Mouse (Mus musculus) WW6 (cell line): ENCODE measurements around the gene Doc2a.

ENCODE experiments used
- DNase-seq: peaks from one replicate; pipeline ENCODE4 v3.0.0-alpha.2; 2013; ENCODE audit warnings: low read depth, low spot score

Doc2a gene

GRCm38 (mm10) chr7:126847116-126847420 is at the start of gene Doc2a:
Gene Doc2a, plus strand, starts transcription at chr7:126847416.
- no peak for DNase-seq

- DNase-seq = no peak
Measured at GRCm38 (mm10) chr7:126798127-126799049, 48.8 kb upstream of the Doc2a start.

- peak; percentile 92 for DNase-seq
Measured at GRCm38 (mm10) chr7:126799050-126799467, 48.2 kb upstream of the Doc2a start.

- DNase-seq = peak; percentile 75
Measured at GRCm38 (mm10) chr7:126799468-126800268, 47.5 kb upstream of the Doc2a start.

GRCm38 (mm10) chr7:126800269-126801056 is 46.8 kb upstream of the Doc2a start:
- no peak for DNase-seq

GRCm38 (mm10) chr7:126801057-126801422 is 46.2 kb upstream of the Doc2a start:
- DNase-seq = no peak

GRCm38 (mm10) chr7:126802134-126802889 is 44.9 kb upstream of the Doc2a start:
- DNase-seq = no peak

- DNase-seq = no peak
Measured at GRCm38 (mm10) chr7:126803181-126803580, 44.0 kb upstream of the Doc2a start.

GRCm38 (mm10) chr7:126803751-126804150 is 43.5 kb upstream of the Doc2a start:
- no peak for DNase-seq

- DNase-seq = no peak
Measured at GRCm38 (mm10) chr7:126806956-126807355, 40.3 kb upstream of the Doc2a start.

- no peak for DNase-seq
Measured at GRCm38 (mm10) chr7:126807405-126807804, 39.8 kb upstream of the Doc2a start.

GRCm38 (mm10) chr7:126808703-126809455 is 38.3 kb upstream of the Doc2a start:
- peak; percentile 68 for DNase-seq

- DNase-seq = no peak
Measured at GRCm38 (mm10) chr7:126809723-126810369, 37.4 kb upstream of the Doc2a start.

- DNase-seq = no peak
Measured at GRCm38 (mm10) chr7:126815726-126816222, 31.4 kb upstream of the Doc2a start.

- DNase-seq = no peak
Measured at GRCm38 (mm10) chr7:126816494-126816893, 30.7 kb upstream of the Doc2a start.

GRCm38 (mm10) chr7:126817595-126817994 is 29.6 kb upstream of the Doc2a start:
- DNase-seq = no peak

- DNase-seq = no peak
Measured at GRCm38 (mm10) chr7:126818818-126819217, 28.4 kb upstream of the Doc2a start.

GRCm38 (mm10) chr7:126821835-126822511 is 25.2 kb upstream of the Doc2a start:
- DNase-seq = peak; percentile 56

- no peak for DNase-seq
Measured at GRCm38 (mm10) chr7:126822741-126823140, 24.5 kb upstream of the Doc2a start.
